Mouse (Mus musculus) embryonic fibroblast, embryonic 13.5 days (primary cell): ENCODE results near the gene Olfr452. TPM values are rescaled to one million over a fixed set of nuclear protein-coding genes. Genes with fewer than 3 reads are reported as not detected.

ENCODE experiments used
- H3K27ac ChIP-seq: 2 replicates; pipeline ENCODE4 v1.5.1; 2012; ENCODE audit warnings: low read length, control low read depth, inconsistent platforms; ENCODE audit not compliant: insufficient read depth
- H3K4me1 ChIP-seq: 2 replicates; pipeline ENCODE4 v1.6.1; 2011; ENCODE audit warnings: low read length; ENCODE audit not compliant: control insufficient read depth, insufficient read depth
- H3K4me3 ChIP-seq: 2 replicates; pipeline ENCODE4 v1.5.1; 2011; ENCODE audit warnings: mild to moderate bottlenecking, control low read depth, low read length; ENCODE audit not compliant: insufficient read depth
- CTCF ChIP-seq: IDR thresholded peaks from 2 replicates; pipeline ENCODE4 v1.5.1; 2011; ENCODE audit warnings: mild to moderate bottlenecking, control low read depth, low read length, moderate library complexity, borderline replicate concordance; ENCODE audit not compliant: insufficient read depth
- POLR2A ChIP-seq: IDR thresholded peaks from 2 replicates; pipeline ENCODE4 v1.6.1; 2011; ENCODE audit warnings: low read depth, mild to moderate bottlenecking, control low read depth, low read length, moderate library complexity
- polyA plus RNA-seq: library from polyadenylated mRNA; stranded (reverse); fragments of >200 nt; gene quantifications from 2 replicates; pipeline ENCODE4 v1.2.4, GENCODE M21; 2011; ENCODE audit warnings: low read depth; ENCODE audit not compliant: missing spikeins, insufficient read length

Gene Olfr452
- polyA plus RNA-seq, 1 experiment: not detected

- no peak within 1 kb of the TSS for H3K4me3 ChIP-seq
- H3K27ac ChIP-seq: no peak within 1 kb of the TSS
- H3K4me1 ChIP-seq: no peaks in the 10 kb centered on the region
- TF ChIP-seq CTCF (no peak), POLR2A (no peak)
Measured at GRCm38 (mm10) chr6:42834084-42834483, 49.2 kb downstream of the Olfr452 start, which contains the start of gene Olfr449. Gene Olfr449, plus strand, starts transcription at chr6:42834384.

Other genes starting within 250 kb of the Olfr452 start
- not detected in 2 replicates for gene Olfr455, start 237.5 kb upstream of the Olfr452 start, polyA plus RNA-seq
- gene Tcaf3, start 187.4 kb upstream of the Olfr452 start, polyA plus RNA-seq: not detected in 2 replicates
- 8.8 and 10.8 TPM in 2 replicates for gene Tcaf2, start 139.8 kb upstream of the Olfr452 start, polyA plus RNA-seq
- gene Tcaf1, start 75.0 kb upstream of the Olfr452 start, polyA plus RNA-seq: 70.1 and 78.0 TPM in 2 replicates
- not detected in 2 replicates for gene Olfr453, start 45.7 kb upstream of the Olfr452 start, polyA plus RNA-seq
- gene Olfr38, start 28.7 kb upstream of the Olfr452 start, polyA plus RNA-seq: not detected in 2 replicates
- gene Olfr450, start 26.8 kb downstream of the Olfr452 start, polyA plus RNA-seq: not detected in 2 replicates
- gene Olfr449, start 49.3 kb downstream of the Olfr452 start, polyA plus RNA-seq: not detected in 2 replicates
- gene Olfr448, start 105.3 kb downstream of the Olfr452 start, polyA plus RNA-seq: not detected in 2 replicates
- gene Olfr447, start 123.8 kb downstream of the Olfr452 start, polyA plus RNA-seq: not detected in 2 replicates
- gene Olfr446, start 136.3 kb downstream of the Olfr452 start, polyA plus RNA-seq: not detected in 2 replicates
- not detected in 2 replicates for gene Olfr444, start 164.0 kb downstream of the Olfr452 start, polyA plus RNA-seq